Mouse (Mus musculus): ENCODE results near the gene Dll4. TPM values are rescaled to one million over a fixed set of nuclear protein-coding genes. Genes with fewer than 3 reads are reported as not detected.

The Dll4 gene
- polyA plus RNA-seq, 1 experiment from 2014 or later, result 3.3 TPM

DNA sequence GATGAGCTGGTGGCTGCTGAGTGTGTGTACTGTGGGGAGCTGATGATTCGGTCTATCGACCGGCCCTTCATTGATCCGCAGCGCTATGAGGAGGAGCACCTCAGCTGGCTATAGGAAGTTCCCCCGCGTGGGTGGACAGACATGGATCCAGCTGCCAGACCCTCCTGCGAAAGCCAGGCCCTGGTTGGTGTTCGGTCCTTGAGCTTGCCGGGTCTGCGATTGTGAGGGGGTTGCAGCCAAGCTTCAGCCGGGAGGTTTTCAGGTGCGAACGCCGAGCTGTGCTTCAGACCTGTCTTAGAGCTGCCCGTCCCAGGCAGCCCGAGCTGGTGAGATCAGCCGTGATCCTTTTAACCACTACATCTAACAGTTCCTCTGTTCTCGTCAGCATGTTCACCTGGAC lies 28.1 kb upstream of the Dll4 start:
- DNase-seq (ENCODE audit: extremely low spot score, low spot score), result no peak
- H3K36me3 ChIP-seq (replicated peaks), result peaks cover 67% of the 10 kb centered on the region
- 93% methylated on average over 19 of the region's 19 CpGs for WGBS
- H3K4me1 ChIP-seq, result peaks cover 20% of the 10 kb centered on the region
- no peak overlapping the region for H3K4me3 ChIP-seq
- no peaks in the 10 kb centered on the region for H3K27me3 ChIP-seq (ENCODE audit: poor library complexity, severe bottlenecking)
- no peaks in the 10 kb centered on the region for H3K9me3 ChIP-seq
- no peak overlapping the region for H3K27ac ChIP-seq

- Histone ChIP-seq H3K36me3 (replicated peaks) (peaks cover 59% of the 10 kb centered on the region), H3K4me1 (peaks cover 20% of the 10 kb centered on the region), H3K4me3 (no peak overlapping the region), H3K9me3 (no peaks in the 10 kb centered on the region), H3K27ac (no peak overlapping the region), H3K27me3 (ENCODE audit: poor library complexity, severe bottlenecking) (0 out of 2 replicates have a peak, but pooled peaks cover 4% of the 10 kb centered on the region)
- 57% methylated on average over 5 of the region's 5 CpGs for WGBS
- no peak for DNase-seq (ENCODE audit: extremely low spot score, low spot score)
Observed at GRCm38 (mm10) chr2:119298330-119298729, 27.3 kb upstream of the Dll4 start.

DNA sequence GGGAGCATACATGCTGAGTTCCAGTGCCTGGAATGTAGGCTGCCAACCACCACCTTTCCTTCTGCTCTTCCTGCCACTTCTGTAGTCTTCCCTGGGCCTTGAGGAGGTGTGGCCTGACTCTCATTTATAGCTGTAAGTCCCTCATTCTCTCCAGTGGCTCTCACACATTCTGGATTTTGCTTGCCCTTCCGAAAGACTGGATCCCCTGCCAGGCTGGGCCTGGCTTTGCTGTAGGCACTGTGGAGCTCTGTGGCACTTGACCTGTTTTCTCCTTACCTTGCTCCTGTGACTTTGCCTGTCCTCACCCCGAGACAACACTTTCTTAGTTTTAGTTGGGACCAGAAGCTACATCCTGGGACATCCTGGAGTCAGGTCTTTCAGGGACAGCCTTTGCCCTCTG lies 26.7 kb upstream of the Dll4 start:
- DNase-seq (ENCODE audit: extremely low spot score, low spot score), result no peak
- H3K4me1 ChIP-seq, result peaks cover 20% of the 10 kb centered on the region
- H3K27me3 ChIP-seq (ENCODE audit: poor library complexity, severe bottlenecking), result 0 out of 2 replicates have a peak, but pooled peaks cover 4% of the 10 kb centered on the region
- H3K36me3 ChIP-seq (replicated peaks), result peaks cover 54% of the 10 kb centered on the region
- no peaks in the 10 kb centered on the region for H3K9me3 ChIP-seq
- 91% methylated on average over 2 of the region's 2 CpGs for WGBS
- no peak overlapping the region for H3K27ac ChIP-seq
- H3K4me3 ChIP-seq, result no peak overlapping the region

GRCm38 (mm10) chr2:119299981-119300818 lies 25.4 kb upstream of the Dll4 start:
- peak; percentile 78 for DNase-seq (ENCODE audit: extremely low spot score, low spot score)
- Histone ChIP-seq H3K9me3 (no peaks in the 10 kb centered on the region), H3K27ac (peak overlapping the region; percentile 76), H3K27me3 (ENCODE audit: poor library complexity, severe bottlenecking) (0 out of 2 replicates have a peak, but pooled peaks cover 4% of the 10 kb centered on the region), H3K36me3 (replicated peaks) (peaks cover 40% of the 10 kb centered on the region), H3K4me1 (peaks cover 34% of the 10 kb centered on the region), H3K4me3 (peak overlapping the region; percentile 25)
- WGBS, result 8% methylated on average over 15 of the region's 15 CpGs

DNA sequence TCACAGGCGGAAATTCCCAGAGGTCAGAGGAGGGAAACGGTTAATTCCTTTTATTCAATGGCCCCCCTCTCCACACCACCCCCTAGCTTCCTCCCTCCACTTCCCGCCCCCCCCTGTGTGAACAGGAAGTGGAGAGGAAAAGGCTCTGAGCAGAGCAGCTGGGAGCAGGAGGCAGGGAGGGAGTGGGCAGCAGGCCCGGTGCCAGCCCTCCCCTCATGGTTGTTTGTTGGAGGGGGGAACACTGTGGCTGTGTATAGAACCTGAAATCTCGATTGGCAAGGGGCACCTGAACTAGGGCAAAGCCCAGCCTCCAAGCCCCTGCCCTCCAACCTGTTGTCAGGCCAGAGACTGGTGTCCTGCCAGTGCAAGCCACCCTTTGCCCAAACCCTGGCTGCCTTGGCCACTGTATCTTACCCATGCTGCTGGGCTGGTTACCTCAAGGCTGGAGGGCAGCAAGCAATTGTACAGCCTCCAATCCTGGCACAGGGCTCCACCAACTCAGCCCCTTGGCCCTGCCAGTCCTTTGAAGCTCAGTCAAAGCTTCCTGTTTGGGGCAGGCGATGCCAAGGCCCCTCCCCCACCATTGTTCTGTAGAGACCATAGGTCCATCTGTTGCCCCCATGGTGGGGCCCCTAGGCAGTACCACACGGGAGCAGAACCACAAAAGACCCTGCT lies 24.6 kb upstream of the Dll4 start:
- Histone ChIP-seq H3K4me1 (peaks cover 38% of the 10 kb centered on the region), H3K27ac (peak overlapping the region; percentile 76)
- 44% methylated on average over 7 of the region's 7 CpGs for WGBS

GRCm38 (mm10) chr2:119302876-119303275 lies 22.7 kb upstream of the Dll4 start:
- Histone ChIP-seq H3K9me3 (no peaks in the 10 kb centered on the region), H3K4me3 (no peak overlapping the region), H3K27ac (no peak overlapping the region), H3K36me3 (replicated peaks) (peaks cover 18% of the 10 kb centered on the region), H3K27me3 (ENCODE audit: poor library complexity, severe bottlenecking) (0 out of 2 replicates have a peak, but pooled peaks cover 4% of the 10 kb centered on the region), H3K4me1 (peaks cover 42% of the 10 kb centered on the region)
- DNase-seq (ENCODE audit: extremely low spot score, low spot score), result no peak
- 78% methylated on average over 6 of the region's 6 CpGs for WGBS

More for the DNA sequence above, 24.6 kb upstream of the Dll4 start:
- Histone ChIP-seq H3K36me3 (replicated peaks) (peaks cover 35% of the 10 kb centered on the region), H3K4me3 (peak overlapping the region; percentile 25; the same call in 1 of the 2 replicates), H3K9me3 (no peaks in the 10 kb centered on the region), H3K27me3 (ENCODE audit: poor library complexity, severe bottlenecking) (0 out of 2 replicates have a peak, but pooled peaks cover 4% of the 10 kb centered on the region)
- no peak for DNase-seq (ENCODE audit: extremely low spot score, low spot score)

DNA sequence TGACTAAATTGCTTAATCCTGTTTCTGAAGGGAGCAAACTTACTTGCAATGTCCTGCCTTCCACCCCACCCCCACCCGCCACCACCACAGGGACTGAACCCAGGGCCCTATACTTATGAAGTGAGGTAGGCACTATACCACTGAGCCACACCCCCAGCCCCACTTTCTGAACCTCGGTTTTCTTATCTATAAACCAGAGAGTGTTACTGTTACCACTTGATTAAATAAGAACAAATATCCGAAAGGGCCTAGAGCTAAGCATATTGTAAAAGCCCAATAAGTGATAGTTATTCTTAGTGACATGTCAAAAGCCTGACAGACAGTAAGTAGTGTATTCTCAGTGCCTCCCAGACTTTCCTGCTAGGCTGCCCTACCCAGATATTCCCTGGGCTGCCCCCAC lies 21.2 kb upstream of the Dll4 start:
- H3K27ac ChIP-seq, result 0 out of 2 replicates have a peak overlapping the region, but pooled peaks have one; percentile 22
- DNase-seq (ENCODE audit: extremely low spot score, low spot score), result no peak
- peaks cover 42% of the 10 kb centered on the region for H3K4me1 ChIP-seq
- H3K27me3 ChIP-seq (ENCODE audit: poor library complexity, severe bottlenecking), result 0 out of 2 replicates have a peak, but pooled peaks cover 4% of the 10 kb centered on the region
- H3K9me3 ChIP-seq, result no peaks in the 10 kb centered on the region
- peaks cover 3% of the 10 kb centered on the region for H3K36me3 ChIP-seq (replicated peaks)
- WGBS, result 58% methylated on average over 3 of the region's 3 CpGs
- no peak overlapping the region for H3K4me3 ChIP-seq

- H3K27ac ChIP-seq, result 0 out of 2 replicates have a peak overlapping the region, but pooled peaks have one; percentile 22
- no peak overlapping the region for H3K4me3 ChIP-seq
- no peak for DNase-seq (ENCODE audit: extremely low spot score, low spot score)
- 0 out of 2 replicates have a peak, but pooled peaks cover 4% of the 10 kb centered on the region for H3K27me3 ChIP-seq (ENCODE audit: poor library complexity, severe bottlenecking)
- H3K9me3 ChIP-seq, result no peaks in the 10 kb centered on the region
- H3K36me3 ChIP-seq (replicated peaks), result no peaks in the 10 kb centered on the region; the same call in none of the 2 replicates
- H3K4me1 ChIP-seq, result peaks cover 40% of the 10 kb centered on the region
- WGBS, result 28% methylated on average over 3 of the region's 3 CpGs
Observed at GRCm38 (mm10) chr2:119304798-119305208, 20.8 kb upstream of the Dll4 start.

GRCm38 (mm10) chr2:119311544-119311943 lies 14.0 kb upstream of the Dll4 start:
- Histone ChIP-seq H3K4me3 (no peak overlapping the region), H3K27me3 (ENCODE audit: poor library complexity, severe bottlenecking) (peaks cover 61% of the 10 kb centered on the region), H3K4me1 (peaks cover 50% of the 10 kb centered on the region), H3K27ac (peak overlapping the region; percentile 56), H3K9me3 (peaks cover 4% of the 10 kb centered on the region; the same call in 1 of the 2 replicates), H3K36me3 (replicated peaks) (no peaks in the 10 kb centered on the region)
- WGBS, result 48% methylated on average over 12 of the region's 12 CpGs
- DNase-seq (ENCODE audit: extremely low spot score, low spot score), result no peak

GRCm38 (mm10) chr2:119312380-119312958 lies 13.1 kb upstream of the Dll4 start:
- Histone ChIP-seq H3K27ac (peak overlapping the region; percentile 56; the same call in 1 of the 2 replicates), H3K27me3 (ENCODE audit: poor library complexity, severe bottlenecking) (peaks cover 71% of the 10 kb centered on the region)
- WGBS, result 35% methylated on average over 2 of the region's 2 CpGs

GRCm38 (mm10) chr2:119313780-119314479 lies 11.7 kb upstream of the Dll4 start:
- no peak overlapping the region for H3K4me3 ChIP-seq
- peaks cover 50% of the 10 kb centered on the region for H3K4me1 ChIP-seq
- peak overlapping the region; percentile 51 for H3K27ac ChIP-seq
- H3K9me3 ChIP-seq, result peaks cover 4% of the 10 kb centered on the region; the same call in 1 of the 2 replicates
- 21% methylated on average over 10 of the region's 10 CpGs for WGBS
- no peak for DNase-seq (ENCODE audit: extremely low spot score, low spot score)
- H3K36me3 ChIP-seq (replicated peaks), result no peaks in the 10 kb centered on the region
- H3K27me3 ChIP-seq (ENCODE audit: poor library complexity, severe bottlenecking), result peaks cover 85% of the 10 kb centered on the region

More at GRCm38 (mm10) chr2:119312380-119312958, 13.1 kb upstream of the Dll4 start:
- no peak for DNase-seq (ENCODE audit: extremely low spot score, low spot score)
- H3K9me3 ChIP-seq, result peaks cover 4% of the 10 kb centered on the region; the same call in 1 of the 2 replicates
- no peak overlapping the region for H3K4me3 ChIP-seq
- peaks cover 50% of the 10 kb centered on the region for H3K4me1 ChIP-seq
- no peaks in the 10 kb centered on the region for H3K36me3 ChIP-seq (replicated peaks)

Data from forebrain, embryonic 10.5 days (tissue).